Mouse (Mus musculus) myocyte (in vitro differentiated cells): Measurements from ENCODE around the gene Magi3.

Source experiments
- MAX ChIP-seq: IDR thresholded peaks from one replicate; pipeline ENCODE4 v1.6.1; 2011; ENCODE audit warnings: low read depth, mild to moderate bottlenecking, control low read depth
- POLR2A ChIP-seq: IDR thresholded peaks from one replicate; pipeline ENCODE4 v1.6.1; 2011; ENCODE audit warnings: low read depth, mild to moderate bottlenecking, control low read depth, moderate library complexity; ENCODE audit not compliant: insufficient read length
- POLR2AphosphoS2 ChIP-seq: IDR thresholded peaks from one replicate; pipeline ENCODE4 v1.6.1; 2011; ENCODE audit warnings: low read depth, control low read depth; ENCODE audit not compliant: insufficient read length
- TCF12 ChIP-seq: IDR thresholded peaks from one replicate; pipeline ENCODE4 v1.6.1; 2011; ENCODE audit warnings: mild to moderate bottlenecking, control low read depth; ENCODE audit not compliant: poor library complexity, insufficient read depth, severe bottlenecking

- no peak for TF ChIP-seq TCF12
- no peak for TF ChIP-seq POLR2AphosphoS2
- no peak for TF ChIP-seq POLR2A
- TF ChIP-seq MAX, result no peak
Measured at GRCm38 (mm10) chr3:103967231-103967630, 252.9 kb downstream of the Magi3 start.
